Comparison of ENCODE assay signal across 11 mouse cellular contexts in the genomic region with DNA sequence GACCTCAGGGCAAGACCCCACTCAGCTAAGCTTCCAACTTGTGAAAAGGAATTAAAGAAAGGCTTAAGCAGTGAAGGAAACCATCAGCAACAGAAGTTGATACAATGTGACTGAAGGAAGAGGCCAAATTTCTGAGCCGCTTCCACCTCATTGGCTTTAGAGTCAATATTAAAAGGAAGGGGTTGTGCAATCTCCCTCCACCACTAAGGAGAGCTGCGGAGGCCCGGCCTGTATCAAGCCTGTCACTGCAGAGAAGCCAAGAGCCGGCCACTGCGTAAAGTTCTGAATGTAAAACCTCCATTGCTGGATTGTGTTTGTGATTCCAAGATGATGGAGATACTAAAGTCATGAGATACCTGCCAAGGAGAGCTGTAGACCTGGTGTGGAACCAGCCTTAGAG.
"Had no signal": no experiment of that assay in that cellular context is flagged by ENCODE, and none has a peak within 500 bp of the region (broad histone marks: within the 10 kb centered on the region; RNA-seq: fewer than 3 reads in every experiment).

No protein-coding gene starts in this region.

- DNase-seq: kidney, adult 8-10 months; kidney, postnatal 25 days; lung, embryonic 14.5 days had no signal

- H3K9ac ChIP-seq: liver, embryonic 14.5 days; lung, embryonic 14.5 days had no signal

- H3K9me3 ChIP-seq: limb, embryonic 10.5 days had no signal

- H3K4me1 ChIP-seq: limb, embryonic 10.5 days had no signal

- H3K4me2 ChIP-seq: lung, embryonic 14.5 days; midbrain, embryonic 11.5 days had no signal

- ATAC-seq: inflammation-experienced regulatory T-cells, adult 6 months; intestine, postnatal 0 days; midbrain, embryonic 16.5 days had no signal

- H3K36me3 ChIP-seq: limb, embryonic 10.5 days had no signal

- H3K27ac ChIP-seq: left cerebral cortex, adult 2 months; limb, embryonic 10.5 days; liver, embryonic 14.5 days; stomach, postnatal 0 days had no signal

- H3K4me3 ChIP-seq: left cerebral cortex, adult 2 months; limb, embryonic 10.5 days had no signal
